Mouse (Mus musculus) heart, postnatal 36 days (tissue): ENCODE measurements around the gene Nmd3. TPM values are rescaled to one million over a fixed set of nuclear protein-coding genes. Genes with fewer than 3 reads are reported as not detected.

Experiments used
- DNase-seq, 2 experiments: peaks; one replicate each; pipeline ENCODE4 v3.0.0; 2021 to 2022
- intact Hi-C: fragments of 180-260 bp; cut with DNase I; formaldehyde crosslinking; loops from one replicate; pipeline ENCODE4 v1.15.1; 2025
- total RNA-seq, 2 experiments: library from RNA; stranded (reverse); gene quantifications; 2 replicates each; pipeline ENCODE4 v1.2.3; 2021

Nmd3 gene
- total RNA-seq, 2 experiments from 2014 or later: 37.2 to 44.3 TPM

GRCm38 (mm10) chr3:69761195-69761594 is 39.4 kb downstream of the Nmd3 start:
- intact Hi-C loops: no loop called here
- no peak for DNase-seq

GRCm38 (mm10) chr3:69762838-69763368 is 41.1 kb downstream of the Nmd3 start:
- DNase-seq: no peak
- intact Hi-C loops: no loop called here

DNA sequence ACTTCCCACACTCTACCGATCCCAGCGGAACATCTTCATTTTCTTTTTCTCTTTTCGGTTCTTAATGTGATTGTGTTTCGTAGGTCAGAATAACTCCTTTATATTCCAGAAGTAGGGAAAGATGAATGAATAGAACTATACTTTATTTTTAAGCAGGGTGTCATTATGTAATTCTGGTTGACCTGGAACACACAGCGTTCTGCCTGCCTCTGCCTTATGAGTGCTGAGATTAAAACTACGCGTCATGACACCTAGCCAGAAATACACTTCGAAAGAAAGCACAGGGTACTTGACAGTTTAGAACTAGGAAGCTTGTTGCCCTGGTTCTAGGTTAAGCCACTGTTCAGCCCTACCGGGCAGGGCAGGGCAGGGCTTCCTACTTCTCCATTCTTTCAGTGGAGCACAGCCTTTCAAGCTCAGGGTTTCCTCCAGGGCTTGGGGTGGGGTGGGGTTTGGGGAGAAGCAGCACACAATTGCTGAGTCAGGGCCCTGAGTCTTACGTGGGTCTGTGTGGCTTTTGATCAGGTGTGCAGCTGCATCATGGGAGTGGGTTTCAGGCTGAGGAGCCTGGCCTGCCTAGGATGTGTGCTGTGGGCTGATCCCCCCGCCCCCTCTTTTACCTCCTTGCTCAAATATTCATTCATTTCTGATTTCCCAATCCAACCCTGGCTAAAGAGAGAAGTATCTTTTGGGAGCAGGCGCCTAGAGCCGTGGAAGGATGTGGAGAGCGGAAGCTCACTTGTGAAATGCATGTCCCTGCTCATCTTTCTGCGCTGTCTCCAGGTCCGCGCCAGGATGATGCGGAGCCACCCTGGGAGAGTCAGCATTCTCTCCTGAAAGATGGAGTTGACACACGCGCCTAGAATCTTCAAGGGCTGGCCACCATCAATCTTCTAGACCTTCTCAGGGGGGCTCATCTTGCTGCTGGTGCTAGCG is 42.1 kb downstream of the Nmd3 start:
- DNase-seq: no peak
- intact Hi-C loops: no loop called here

DNA sequence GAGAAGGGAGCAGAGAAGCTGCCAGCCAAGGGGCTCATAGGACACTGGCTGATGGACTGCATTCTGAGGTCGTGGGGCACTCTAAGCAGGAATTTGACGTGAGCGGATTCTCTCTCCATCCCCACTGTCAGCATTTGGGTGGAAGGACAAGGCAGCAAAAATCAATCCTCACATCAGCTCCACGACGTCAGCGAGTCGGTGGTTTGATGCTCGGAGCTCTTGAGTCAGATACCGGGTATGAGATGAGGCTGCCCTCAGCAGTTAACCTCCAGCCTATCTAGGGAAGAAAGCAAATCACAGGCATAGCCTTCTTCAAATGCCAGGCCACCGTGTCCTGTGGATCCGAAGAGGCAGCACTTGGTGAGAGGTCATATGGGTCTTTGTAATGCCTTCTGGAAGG is 43.4 kb downstream of the Nmd3 start:
- no peak for DNase-seq
- intact Hi-C loops: no loop called here

DNA sequence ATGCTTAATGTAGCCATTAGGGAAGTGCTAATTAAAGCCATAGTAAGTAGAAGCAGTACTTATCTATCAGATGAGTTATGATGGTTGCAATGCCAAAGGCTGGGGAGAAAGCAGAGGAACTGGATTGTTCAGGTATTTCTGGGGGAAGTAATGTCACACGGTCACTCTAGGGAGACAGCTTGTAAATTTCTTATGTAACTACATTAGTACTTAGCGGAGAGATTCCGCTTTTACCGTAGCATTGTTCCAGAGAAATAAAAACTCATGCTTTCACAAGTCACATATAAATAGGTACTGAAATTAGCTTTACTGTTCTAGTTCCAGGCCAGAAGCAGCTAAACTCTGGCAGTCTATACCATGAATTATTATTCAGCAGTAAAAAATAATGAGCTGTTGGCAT is 47.4 kb downstream of the Nmd3 start:
- intact Hi-C loops: no loop called here
- DNase-seq: no peak

DNA sequence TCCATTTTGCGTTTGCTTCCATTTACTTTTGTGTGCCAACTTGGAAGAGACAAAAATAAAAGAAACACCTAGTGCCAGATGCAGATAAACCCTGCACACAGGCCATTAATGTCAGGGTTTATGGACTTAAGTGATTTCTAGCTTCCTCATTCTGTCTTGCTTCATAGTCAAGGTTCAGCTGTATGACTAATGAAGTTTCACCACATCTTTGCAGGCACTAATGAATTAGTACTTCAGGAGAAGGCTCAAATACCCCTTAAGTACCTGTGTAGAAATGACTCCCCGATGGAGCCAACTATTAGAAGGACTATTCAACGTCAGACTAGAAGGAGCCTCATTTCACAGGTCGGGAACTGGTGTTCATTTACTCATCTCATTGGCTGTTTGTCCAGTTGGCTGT is 51.6 kb downstream of the Nmd3 start:
- intact Hi-C loops: no loop called here
- no peak for DNase-seq

- intact Hi-C loops: no loop called here
- no peak for DNase-seq
These were observed 57.5 kb downstream of the Nmd3 start for GRCm38 (mm10) chr3:69779246-69779796.

- intact Hi-C loops: no loop called here
- no peak for DNase-seq
These were observed 71.1 kb downstream of the Nmd3 start for GRCm38 (mm10) chr3:69792823-69793417.

DNA sequence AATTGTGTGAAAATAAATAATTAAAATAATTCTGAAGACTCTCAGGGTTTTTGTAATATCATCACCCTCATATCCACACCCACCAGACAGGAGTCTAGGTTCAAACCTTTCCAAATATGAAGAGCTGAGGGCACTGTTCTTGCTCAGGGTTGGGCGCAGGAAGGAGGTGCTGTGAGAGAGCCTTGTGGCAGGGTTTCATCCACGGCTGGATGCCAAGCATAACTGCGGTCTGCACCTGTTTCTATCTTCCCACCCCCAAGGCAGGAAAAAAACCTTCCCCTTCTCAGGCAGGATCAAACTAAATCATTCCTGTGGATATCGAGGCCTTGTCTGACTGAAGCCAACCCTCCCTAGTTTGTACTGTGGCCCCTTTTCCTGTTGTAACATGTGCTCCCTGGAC is 75.7 kb downstream of the Nmd3 start:
- intact Hi-C loops: no loop called here
- no peak for DNase-seq

GRCm38 (mm10) chr3:69797969-69798368 is 76.2 kb downstream of the Nmd3 start:
- intact Hi-C loops: no loop called here
- DNase-seq: no peak

- intact Hi-C loops: no loop called here
- DNase-seq: no peak
These were observed 77.3 kb downstream of the Nmd3 start for GRCm38 (mm10) chr3:69799096-69799495.

GRCm38 (mm10) chr3:69800829-69801384 is 79.1 kb downstream of the Nmd3 start:
- intact Hi-C loops: no loop called here
- DNase-seq: no peak

DNA sequence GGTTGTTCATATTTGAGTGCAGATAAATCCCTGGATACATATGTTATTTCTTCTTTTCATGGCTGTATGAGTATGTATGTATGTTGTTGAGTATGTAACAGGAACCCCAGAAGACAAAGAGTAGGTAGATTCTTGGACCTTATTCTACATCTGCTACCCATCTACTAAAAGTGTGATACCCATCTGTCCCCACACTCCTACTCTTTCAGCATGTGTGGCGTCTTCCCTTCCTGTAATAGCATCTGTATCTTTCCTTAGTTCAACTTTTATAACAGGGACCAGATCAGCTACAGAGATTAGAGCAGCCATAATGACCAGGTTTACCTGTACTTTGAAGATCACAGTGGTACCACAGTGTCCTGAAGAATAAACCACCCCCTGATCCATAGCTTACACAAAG is 81.4 kb downstream of the Nmd3 start:
- intact Hi-C loops: no loop called here
- DNase-seq: no peak

Other genes starting within 250 kb of the Nmd3 start
- 1 to 10 TPM; 2.0 to 3.4 TPM for gene B3galnt1, start 123.0 kb upstream of the Nmd3 start, total RNA-seq
- not detected for gene Sptssb, start 138.0 kb downstream of the Nmd3 start, total RNA-seq